Comparison of ENCODE assay signal across 10 mouse cellular contexts in the genomic region with DNA sequence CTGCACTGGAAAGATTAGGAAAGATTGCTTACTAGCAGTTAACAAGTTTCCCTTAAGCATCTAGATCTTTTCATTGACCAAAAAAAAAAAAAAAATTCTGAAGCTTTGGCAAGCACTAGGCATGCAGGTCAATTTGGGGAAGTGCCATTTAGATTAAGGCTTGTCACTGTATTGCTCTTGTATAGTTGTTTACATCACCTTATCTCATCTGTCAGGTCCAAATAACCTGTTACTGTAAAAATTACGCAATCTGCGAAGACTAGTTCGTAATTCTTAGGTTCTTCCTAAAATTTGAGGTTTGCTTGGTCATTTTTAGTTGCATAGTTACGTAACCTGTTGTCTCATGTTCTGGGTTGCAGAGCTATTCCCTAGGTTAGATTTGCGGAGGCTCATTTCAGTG. TPM values are rescaled to one million over a fixed set of nuclear protein-coding genes. Genes with fewer than 3 reads are reported as not detected.
DNase-seq lines count a peak whose midpoint lies in the region; ATAC-seq and TF ChIP-seq lines count a peak whose summit lies in the region.
"Had no signal": no experiment of that assay in that cellular context is flagged by ENCODE, and none has a peak within 500 bp of the region (broad histone marks: within the 10 kb centered on the region; RNA-seq: fewer than 3 reads in every experiment).

No protein-coding gene starts in this region.

- H3K27me3 ChIP-seq in lung, embryonic 15.5 days, result no peaks in the 10 kb centered on the region
- H3K27me3 ChIP-seq in lung, postnatal 0 days (replicated peaks; ENCODE audit: insufficient read depth, low read length), result no peaks in the 10 kb centered on the region
- H3K27me3 ChIP-seq in embryonic facial prominence, embryonic 10.5 days (replicated peaks; ENCODE audit: low read depth, poor library complexity, severe bottlenecking), result no peaks in the 10 kb centered on the region
- no peaks in the 10 kb centered on the region for H3K27me3 ChIP-seq in hindbrain, embryonic 16.5 days (replicated peaks; ENCODE audit: control insufficient read depth, insufficient read depth, low read length)

- WGBS in lung, embryonic 15.5 days, result 70% methylated on average over 5 of the region's 5 CpGs
- WGBS in lung, postnatal 0 days, result 69% methylated on average over 5 of the region's 5 CpGs
- 95% methylated on average over 5 of the region's 5 CpGs for WGBS in embryonic facial prominence, embryonic 10.5 days
- WGBS in hindbrain, embryonic 16.5 days, result 96% methylated on average over 5 of the region's 5 CpGs

- ATAC-seq in lung, embryonic 15.5 days (ENCODE audit: borderline replicate concordance, extremely low read depth, low FRiP score, low TSS enrichment), result no peak
- no peak for ATAC-seq in lung, postnatal 0 days
- no peak for ATAC-seq in hindbrain, embryonic 16.5 days
- ATAC-seq in monocyte, adult 5-6 weeks (replicated peaks; ENCODE audit: insufficient number of reproducible peaks, low FRiP score, low TSS enrichment, poor library complexity, severe bottlenecking), result 0 out of 2 replicates have a peak, but pooled peaks have one; percentile 10

- H3K27ac ChIP-seq in lung, embryonic 15.5 days, result no peak overlapping the region
- no peak overlapping the region for H3K27ac ChIP-seq in lung, postnatal 0 days (ENCODE audit: low read length)
- no peak overlapping the region for H3K27ac ChIP-seq in embryonic facial prominence, embryonic 10.5 days (replicated peaks)
- H3K27ac ChIP-seq in hindbrain, embryonic 16.5 days (ENCODE audit: low read depth, low read length), result no peak overlapping the region
- H3K27ac ChIP-seq: left cerebral cortex, adult 2 months had no signal

- H3K9me3 ChIP-seq in lung, embryonic 15.5 days, result no peaks in the 10 kb centered on the region
- H3K9me3 ChIP-seq in lung, postnatal 0 days (ENCODE audit: low read length), result no peaks in the 10 kb centered on the region
- H3K9me3 ChIP-seq in embryonic facial prominence, embryonic 10.5 days, result no peaks in the 10 kb centered on the region
- no peaks in the 10 kb centered on the region for H3K9me3 ChIP-seq in hindbrain, embryonic 16.5 days (ENCODE audit: control insufficient read depth, low read length)

- no peak for TF ChIP-seq EP300 in lung, postnatal 0 days (IDR thresholded peaks at IDR 0.05)

- H3K36me3 ChIP-seq in lung, embryonic 15.5 days, result peaks cover 16% of the 10 kb centered on the region
- H3K36me3 ChIP-seq in lung, postnatal 0 days (ENCODE audit: insufficient read depth, low read length), result no peaks in the 10 kb centered on the region
- H3K36me3 ChIP-seq in embryonic facial prominence, embryonic 10.5 days (replicated peaks), result peaks cover 59% of the 10 kb centered on the region
- peaks cover 8% of the 10 kb centered on the region for H3K36me3 ChIP-seq in hindbrain, embryonic 16.5 days (ENCODE audit: control insufficient read depth, insufficient read depth, low read length)

- peak overlapping the region; percentile 66; the same call in 1 of the 2 replicates for H3K4me2 ChIP-seq in lung, embryonic 15.5 days
- no peak overlapping the region for H3K4me2 ChIP-seq in lung, postnatal 0 days (replicated peaks; ENCODE audit: low read depth, low read length)
- H3K4me2 ChIP-seq in hindbrain, embryonic 16.5 days (ENCODE audit: low read length), result peak overlapping the region; percentile 54; the same call in 1 of the 2 replicates

- H3K9ac ChIP-seq in lung, embryonic 15.5 days, result no peak overlapping the region
- no peak overlapping the region for H3K9ac ChIP-seq in lung, postnatal 0 days (replicated peaks; ENCODE audit: low read depth)
- H3K9ac ChIP-seq in hindbrain, embryonic 16.5 days (ENCODE audit: low read depth, low read length), result no peak overlapping the region

- H3K4me1 ChIP-seq in lung, embryonic 15.5 days, result peaks cover 15% of the 10 kb centered on the region; the same call in 1 of the 2 replicates
- no peaks in the 10 kb centered on the region; the same call in 1 of the 2 replicates for H3K4me1 ChIP-seq in lung, postnatal 0 days (ENCODE audit: insufficient read depth, low read depth, low read length)
- H3K4me1 ChIP-seq in embryonic facial prominence, embryonic 10.5 days, result peaks cover 21% of the 10 kb centered on the region
- H3K4me1 ChIP-seq in hindbrain, embryonic 16.5 days (ENCODE audit: control insufficient read depth, insufficient read depth, low read depth, low read length), result peaks cover 12% of the 10 kb centered on the region

- DNase-seq in lung, postnatal 0 days (ENCODE audit: low spot score), result no peak
- DNase-seq in embryonic facial prominence, embryonic 10.5 days (ENCODE audit: low spot score), result no peak
- DNase-seq in right cerebral cortex, adult 2 months (ENCODE audit: low spot score in 2 of 2), result no peak
- no peak for DNase-seq in thymus, postnatal 36 days
- DNase-seq in kidney, postnatal 25 days, result no peak
- DNase-seq: cerebellum, adult 18-20 months had no signal

- no peak for TF ChIP-seq CTCF in lung, postnatal 0 days (IDR thresholded peaks at IDR 0.05)

- H3K4me3 ChIP-seq in lung, embryonic 15.5 days, result 0 out of 2 replicates have a peak overlapping the region, but pooled peaks have one; percentile 57
- no peak overlapping the region for H3K4me3 ChIP-seq in lung, postnatal 0 days (ENCODE audit: low read depth, low read length)
- peak overlapping the region; percentile 79 for H3K4me3 ChIP-seq in embryonic facial prominence, embryonic 10.5 days
- no peak overlapping the region for H3K4me3 ChIP-seq in hindbrain, embryonic 16.5 days (ENCODE audit: low read length)
- H3K4me3 ChIP-seq: left cerebral cortex, adult 2 months had no signal

RNA-seq across cellular contexts. Expression of gene Dck, which starts 2.1 kb away (rescaled TPM):
- 51.5 and 52.4 TPM in 2 replicates for polyA plus RNA-seq in lung, embryonic 15.5 days (2015; fragmentation: Nextera tagmentation; extraction: Ambion mirVana)
- 7.2 and 7.8 TPM in 2 replicates for polyA plus RNA-seq in lung, postnatal 0 days (2015; fragmentation: Nextera tagmentation; extraction: Ambion mirVana)
- polyA plus RNA-seq in embryonic facial prominence, embryonic 10.5 days (2016; fragmentation: Nextera tagmentation; extraction: Ambion mirVana), result 93.2 and 97.1 TPM in 2 replicates
- 41.7 and 44.1 TPM in 2 replicates for polyA plus RNA-seq in hindbrain, embryonic 16.5 days (2015; fragmentation: Nextera tagmentation; extraction: Ambion mirVana)
- total RNA-seq in monocyte, adult 5-6 weeks (2017), result 18.0 to 19.1 TPM (median 18.9 TPM) in 3 replicates

RNA-seq across cellular contexts. Expression of gene Mob1b, which starts 46.2 kb away (rescaled TPM):
- 10.6 and 11.9 TPM in 2 replicates for polyA plus RNA-seq in lung, embryonic 15.5 days (2015; fragmentation: Nextera tagmentation; extraction: Ambion mirVana)
- 9.7 and 10.8 TPM in 2 replicates for polyA plus RNA-seq in lung, postnatal 0 days (2015; fragmentation: Nextera tagmentation; extraction: Ambion mirVana)
- 12.5 and 13.2 TPM in 2 replicates for polyA plus RNA-seq in embryonic facial prominence, embryonic 10.5 days (2016; fragmentation: Nextera tagmentation; extraction: Ambion mirVana)
- polyA plus RNA-seq in hindbrain, embryonic 16.5 days (2015; fragmentation: Nextera tagmentation; extraction: Ambion mirVana), result 7.5 and 9.4 TPM in 2 replicates
- total RNA-seq in monocyte, adult 5-6 weeks (2017), result 12.2 to 18.6 TPM (median 16.3 TPM) in 3 replicates

Comparison
In these comparisons a context has a peak if more than half of its experiments do, and no peak if none do; other contexts are left out.
1. H3K4me3 ChIP-seq: peak in lung, embryonic 15.5 days (single experiment) and embryonic facial prominence, embryonic 10.5 days (single experiment); none in lung, postnatal 0 days (single experiment) and hindbrain, embryonic 16.5 days (single experiment).